Mouse (Mus musculus) embryonic facial prominence, embryonic 11.5 days (tissue): Measurements from ENCODE around the gene Gm3448. TPM values are rescaled to one million over a fixed set of nuclear protein-coding genes. Genes with fewer than 3 reads are reported as not detected.
A peak's percentile ranks its signal among the peaks of the same experiment; 100 is the strongest.
"Not testable (repeated sequence)": the region's sequence is repeated elsewhere in the genome, so short reads cannot be mapped to it uniquely, and the experiment has no call there.

ENCODE experiments used
- ATAC-seq: fragments of 200-750 bp; cut with Nextera tagmentation; replicated peaks from 2 replicates; pipeline ENCODE4 v1.8.0; 2017; ENCODE audit warnings: low read depth; ENCODE audit not compliant: insufficient number of reproducible peaks, low FRiP score, low TSS enrichment
- DNase-seq: peaks from one replicate; pipeline ENCODE4 v3.0.0-alpha.2; 2015; ENCODE audit warnings: low spot score
- H3K27ac ChIP-seq: fragments of 300-500 bp; sonication (generic); replicated peaks from 2 replicates; pipeline ENCODE4 v1.5.1; 2014; ENCODE audit warnings: mild to moderate bottlenecking, low read depth, low read length, control low read depth
- H3K27me3 ChIP-seq: fragments of 300-500 bp; sonication (generic); 2 replicates; pipeline ENCODE4 v1.6.1; 2014; ENCODE audit warnings: mild to moderate bottlenecking, low read length, moderate library complexity, mixed read lengths; ENCODE audit not compliant: control insufficient read depth, insufficient read depth
- H3K36me3 ChIP-seq: fragments of 300-500 bp; sonication (generic); replicated peaks from 2 replicates; pipeline ENCODE4 v1.6.1; 2014; ENCODE audit warnings: low read depth, mild to moderate bottlenecking, low read length, moderate library complexity, mixed read lengths; ENCODE audit not compliant: control insufficient read depth, insufficient read depth
- H3K4me1 ChIP-seq: fragments of 300-500 bp; sonication (generic); 2 replicates; pipeline ENCODE4 v1.6.1; 2014; ENCODE audit warnings: low read length, mixed read lengths; ENCODE audit not compliant: control insufficient read depth, insufficient read depth
- H3K4me2 ChIP-seq: fragments of 300-500 bp; sonication (generic); 2 replicates; pipeline ENCODE4 v1.6.1; 2014; ENCODE audit warnings: low read depth, mild to moderate bottlenecking, control low read depth, low read length, moderate library complexity
- H3K4me3 ChIP-seq: fragments of 300-500 bp; sonication (generic); 2 replicates; pipeline ENCODE4 v1.5.1; 2014; ENCODE audit warnings: low read depth, low read length, control low read depth
- H3K9ac ChIP-seq: fragments of 300-500 bp; sonication (generic); replicated peaks from 2 replicates; pipeline ENCODE4 v1.6.1; 2014; ENCODE audit warnings: mild to moderate bottlenecking, control low read depth, low read length
- H3K9me3 ChIP-seq: fragments of 300-500 bp; sonication (generic); replicated peaks from 2 replicates; pipeline ENCODE4 v1.6.1; 2016; ENCODE audit warnings: mild to moderate bottlenecking, low read length, inconsistent platforms, mixed read lengths; ENCODE audit not compliant: control insufficient read depth
- WGBS: fragments of 180-500 bp; shearing (Covaris S2); extraction: QIAGEN DNeasy Blood & Tissue Kit; methylation state at CpG from one replicate; pipeline ENCODE4 v1.1.7; 2014; 5-methylcytosine and 5-hydroxymethylcytosine counted together
- polyA plus RNA-seq: library from polyadenylated mRNA; unstranded; fragments of >200 nt; fragmentation: Nextera tagmentation; extraction: Ambion mirVana; gene quantifications from 2 replicates; pipeline ENCODE4 v1.2.1, GENCODE M21; 2014

Gene Gm3448
- polyA plus RNA-seq, 1 experiment from 2014 or later = 3.7 TPM

DNA sequence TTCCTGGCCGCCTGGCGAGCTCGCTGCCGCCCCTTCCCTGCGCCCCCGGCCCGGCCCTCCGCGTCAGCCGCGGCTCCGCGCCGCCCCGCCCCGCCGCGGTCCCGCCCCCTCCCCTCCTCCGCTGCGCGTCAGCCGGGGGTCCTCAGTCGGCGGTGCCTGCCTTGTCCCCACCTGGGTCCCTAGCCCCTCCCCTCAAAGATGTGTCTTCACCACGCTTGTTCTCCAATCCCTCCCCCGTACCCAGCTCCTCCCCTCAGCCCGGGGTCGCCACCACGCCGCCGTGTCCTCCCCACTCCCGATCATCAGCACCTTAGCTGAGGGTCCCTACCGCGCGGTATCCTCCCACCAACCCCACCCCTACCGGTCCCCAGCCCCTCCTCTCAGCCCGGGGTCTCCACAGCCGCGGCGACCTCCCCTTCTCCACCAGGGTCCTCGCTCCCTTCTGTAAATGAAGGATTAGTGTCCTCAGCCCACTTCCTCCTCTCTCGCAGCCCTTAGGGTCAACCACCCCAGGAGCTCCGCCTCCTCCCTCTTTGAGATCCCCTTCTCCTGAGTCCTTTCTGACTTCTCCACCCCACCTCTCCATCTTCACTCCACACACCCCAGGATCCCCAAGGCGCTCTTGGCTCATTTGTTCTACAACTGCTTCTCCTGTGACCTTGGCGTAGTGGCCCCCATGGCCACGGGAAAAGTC is 48.1 kb downstream of the Gm3448 start:
- ATAC-seq = peak; percentile 89
- H3K36me3 ChIP-seq, H3K4me2 ChIP-seq, H3K27me3 ChIP-seq, H3K4me3 ChIP-seq, DNase-seq, H3K9me3 ChIP-seq, H3K27ac ChIP-seq, H3K4me1 ChIP-seq, H3K9ac ChIP-seq: not testable (repeated sequence)
- no CpG with 5 or more reads among the region's 47 CpGs for WGBS

DNA sequence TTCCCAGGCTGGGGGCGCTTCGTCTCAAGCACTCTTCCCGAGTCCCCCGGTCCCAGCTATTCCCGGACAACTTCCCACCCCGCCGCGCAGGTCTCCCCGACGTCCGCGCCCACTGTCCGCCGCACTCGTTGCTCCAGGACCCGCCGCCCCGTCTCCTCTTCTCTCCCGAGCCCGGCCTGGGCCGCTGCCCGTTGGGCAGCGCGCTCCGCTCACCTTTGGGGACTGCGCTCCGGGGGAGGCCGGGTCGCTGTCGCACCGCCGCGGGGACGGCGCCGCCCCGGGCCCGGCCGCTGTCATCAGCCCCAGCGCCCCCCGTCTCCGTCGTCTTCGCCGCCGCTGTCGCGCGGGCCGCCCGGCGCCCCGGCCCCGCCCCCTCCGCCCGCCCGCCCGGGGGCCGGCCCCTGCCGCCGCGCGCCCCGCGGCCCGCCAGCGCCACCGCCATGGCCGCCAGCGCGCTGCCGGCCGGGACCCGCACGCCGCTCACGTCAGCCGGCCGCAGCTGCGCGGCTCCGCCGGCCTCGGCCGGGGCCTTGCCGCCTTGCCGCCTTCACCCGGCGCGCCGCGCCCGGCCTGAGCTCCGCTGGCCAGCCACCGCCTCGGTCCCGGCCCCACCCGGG is 48.7 kb downstream of the Gm3448 start:
- WGBS = no CpG with 5 or more reads among the region's 98 CpGs
- not testable (repeated sequence) for H3K4me1 ChIP-seq, H3K4me2 ChIP-seq, H3K9ac ChIP-seq, H3K36me3 ChIP-seq, H3K9me3 ChIP-seq, DNase-seq, H3K4me3 ChIP-seq, H3K27ac ChIP-seq, H3K27me3 ChIP-seq
- ATAC-seq = peak; percentile 12; the same call in 1 of the 2 replicates

DNA sequence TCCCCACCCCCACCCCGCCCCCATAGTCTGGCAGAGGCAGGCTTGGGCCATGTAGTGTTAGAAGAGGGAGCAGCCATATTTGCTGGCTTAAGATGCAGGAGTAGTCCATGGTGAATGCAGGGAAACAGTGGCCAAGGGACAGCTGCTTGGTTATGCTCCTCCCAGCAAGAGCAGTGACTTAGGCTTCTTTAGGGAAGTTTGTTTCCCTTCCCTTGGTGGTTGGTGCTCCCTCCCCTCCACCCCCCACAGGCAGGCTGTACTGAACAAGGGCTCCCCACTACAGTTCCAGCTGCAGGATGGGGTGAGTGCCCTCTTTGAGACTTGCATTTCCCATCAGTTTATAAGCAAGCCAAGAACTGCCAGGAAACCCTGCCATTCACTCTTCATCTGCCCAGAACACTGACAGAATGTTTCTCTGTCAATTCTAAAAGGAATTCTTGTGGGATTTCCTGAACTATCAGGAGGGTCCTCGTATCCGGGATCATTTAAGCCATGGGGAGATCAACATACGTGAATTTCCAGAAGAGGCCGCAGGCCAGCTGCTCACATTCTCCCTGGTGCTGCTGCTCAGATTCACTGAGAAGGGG is 51.1 kb downstream of the Gm3448 start:
- H3K9me3 ChIP-seq, H3K27me3 ChIP-seq, H3K4me2 ChIP-seq, DNase-seq, H3K36me3 ChIP-seq, H3K4me1 ChIP-seq, ATAC-seq, H3K27ac ChIP-seq, H3K4me3 ChIP-seq, H3K9ac ChIP-seq: not testable (repeated sequence)
- 90% methylated on average over 4 of the region's 5 CpGs for WGBS

DNA sequence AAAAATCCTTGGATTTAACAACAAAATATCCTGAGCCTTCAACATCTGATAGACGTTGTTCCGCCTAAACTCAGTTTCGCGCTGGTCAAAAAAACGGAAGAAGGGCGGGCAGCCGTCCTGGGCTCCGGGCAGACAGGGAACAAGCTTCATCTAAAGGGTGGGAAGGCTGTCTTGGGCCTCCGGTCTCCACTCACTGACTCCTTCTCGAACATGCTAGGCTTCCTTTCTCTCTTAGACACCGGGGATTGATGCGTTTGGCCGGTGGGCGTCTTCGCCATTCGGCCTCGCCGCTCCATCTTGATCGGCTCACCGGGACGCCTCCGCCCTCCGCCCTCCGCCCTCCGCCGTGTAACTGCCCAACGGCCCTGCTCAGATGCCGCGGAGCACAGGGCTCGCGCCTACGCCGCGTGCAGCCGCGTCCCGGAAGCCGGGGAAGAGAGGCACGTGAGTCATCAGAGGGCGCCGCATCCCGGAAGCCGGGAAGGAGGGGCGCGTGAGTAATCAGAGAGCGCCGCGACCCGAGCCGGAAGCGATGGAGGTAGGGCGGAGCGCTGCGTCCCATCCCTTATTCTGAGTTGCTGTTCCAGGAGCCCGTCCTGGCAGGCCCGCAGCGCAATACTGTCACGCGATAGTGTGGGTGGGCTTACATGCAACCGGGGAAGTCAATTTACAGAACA is 62.8 kb downstream of the Gm3448 start, which contains the start of the genes 9030025P20Rik and Gm3417:
TSS of gene 9030025P20Rik (plus strand) at position 107 of the 677 bp plus-strand sequence.
TSS of gene Gm3417 (minus strand) at position 429 of the 677 bp plus-strand sequence.
- not testable (repeated sequence) for H3K4me2 ChIP-seq, H3K4me1 ChIP-seq, H3K27ac ChIP-seq, H3K4me3 ChIP-seq, H3K36me3 ChIP-seq, H3K27me3 ChIP-seq, DNase-seq, H3K9ac ChIP-seq, H3K9me3 ChIP-seq
- peak; percentile 98 for ATAC-seq
- WGBS = no CpG with 5 or more reads among the region's 60 CpGs

DNA sequence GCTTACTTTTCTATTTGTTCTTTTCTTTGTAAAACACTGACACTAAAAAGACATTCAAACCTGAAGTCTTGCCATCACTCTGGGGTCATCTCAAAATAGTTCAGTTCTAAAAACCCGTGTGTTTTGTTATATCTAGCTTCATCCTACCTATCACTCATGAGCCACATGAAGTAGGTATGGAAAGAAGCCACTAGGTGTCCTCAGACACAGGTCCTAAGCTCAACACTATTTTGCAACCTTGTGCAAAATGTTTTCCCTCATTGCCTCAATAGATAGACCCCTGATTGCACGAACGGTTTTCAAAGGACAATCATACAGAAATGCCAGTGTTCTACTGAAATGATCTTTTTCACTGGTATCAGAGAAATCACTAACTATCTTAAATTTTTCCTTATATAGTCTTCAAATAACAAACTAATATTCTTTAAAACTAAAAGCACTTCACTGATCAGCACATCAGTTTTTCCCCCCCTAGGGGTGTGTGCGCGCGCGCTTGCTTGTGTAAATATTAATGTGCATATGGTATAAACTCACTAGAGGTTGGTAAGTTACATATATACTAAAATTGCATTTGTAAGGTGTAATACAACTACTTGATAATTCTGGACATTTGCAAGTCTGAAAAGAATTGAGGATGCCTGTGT is 63.5 kb downstream of the Gm3448 start:
- H3K36me3 ChIP-seq, H3K4me3 ChIP-seq, H3K27ac ChIP-seq, H3K9ac ChIP-seq, H3K4me1 ChIP-seq, H3K9me3 ChIP-seq, H3K27me3 ChIP-seq, DNase-seq, ATAC-seq, H3K4me2 ChIP-seq: not testable (repeated sequence)
- 2% methylated on average over 4 of the region's 7 CpGs for WGBS

DNA sequence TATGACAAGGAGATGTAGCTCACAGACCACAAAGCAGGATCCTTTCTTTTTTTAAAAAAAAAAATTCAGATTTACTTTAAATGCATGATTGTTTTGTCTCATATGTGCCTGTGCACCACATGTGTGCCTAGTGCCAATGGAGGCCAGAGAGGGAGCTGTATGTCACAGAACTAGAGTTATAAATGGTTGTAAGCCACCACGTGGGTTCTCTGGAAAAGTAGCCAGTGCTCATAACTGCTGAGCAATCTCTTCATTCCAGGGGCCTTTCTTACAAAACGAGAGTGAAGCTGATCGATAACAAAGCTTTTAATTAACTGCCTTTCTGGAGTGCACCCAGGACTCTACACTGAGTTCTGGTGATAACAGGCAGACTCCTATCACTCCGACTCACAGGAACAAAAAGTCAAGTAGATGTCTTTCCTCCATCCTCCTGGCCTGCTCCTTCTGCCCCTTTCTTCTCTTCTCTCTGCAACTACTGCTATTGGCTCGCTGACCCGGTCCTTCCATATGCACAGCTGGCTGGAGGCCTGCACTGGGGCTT is 72.9 kb downstream of the Gm3448 start:
- H3K27ac ChIP-seq, H3K4me2 ChIP-seq, H3K36me3 ChIP-seq, ATAC-seq, H3K9ac ChIP-seq, H3K4me1 ChIP-seq, H3K27me3 ChIP-seq, H3K4me3 ChIP-seq, DNase-seq, H3K9me3 ChIP-seq: not testable (repeated sequence)
- WGBS = no CpG with 5 or more reads among the region's 6 CpGs

DNA sequence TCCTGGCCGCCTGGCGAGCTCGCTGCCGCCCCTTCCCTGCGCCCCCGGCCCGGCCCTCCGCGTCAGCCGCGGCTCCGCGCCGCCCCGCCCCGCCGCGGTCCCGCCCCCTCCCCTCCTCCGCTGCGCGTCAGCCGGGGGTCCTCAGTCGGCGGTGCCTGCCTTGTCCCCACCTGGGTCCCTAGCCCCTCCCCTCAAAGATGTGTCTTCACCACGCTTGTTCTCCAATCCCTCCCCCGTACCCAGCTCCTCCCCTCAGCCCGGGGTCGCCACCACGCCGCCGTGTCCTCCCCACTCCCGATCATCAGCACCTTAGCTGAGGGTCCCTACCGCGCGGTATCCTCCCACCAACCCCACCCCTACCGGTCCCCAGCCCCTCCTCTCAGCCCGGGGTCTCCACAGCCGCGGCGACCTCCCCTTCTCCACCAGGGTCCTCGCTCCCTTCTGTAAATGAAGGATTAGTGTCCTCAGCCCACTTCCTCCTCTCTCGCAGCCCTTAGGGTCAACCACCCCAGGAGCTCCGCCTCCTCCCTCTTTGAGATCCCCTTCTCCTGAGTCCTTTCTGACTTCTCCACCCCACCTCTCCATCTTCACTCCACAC is 79.7 kb downstream of the Gm3448 start:
- not testable (repeated sequence) for H3K4me1 ChIP-seq, H3K27ac ChIP-seq, DNase-seq, H3K4me3 ChIP-seq, H3K36me3 ChIP-seq, H3K4me2 ChIP-seq, H3K9me3 ChIP-seq, H3K27me3 ChIP-seq, H3K9ac ChIP-seq
- peak; percentile 92 for ATAC-seq
- WGBS = no CpG with 5 or more reads among the region's 44 CpGs
